Mouse (Mus musculus) heart, embryonic 13.5 days (tissue): Measurements from ENCODE around the gene Wwtr1. TPM values are rescaled to one million over a fixed set of nuclear protein-coding genes. Genes with fewer than 3 reads are reported as not detected.

Experiments used
- ATAC-seq: fragments of 200-750 bp; cut with Nextera tagmentation; 2 replicates; pipeline ENCODE4 v1.8.0; 2017; ENCODE audit warnings: moderate TSS enrichment; ENCODE audit not compliant: insufficient number of reproducible peaks, low FRiP score, low TSS enrichment; ENCODE audit errors: extremely low read depth
- H3K27ac ChIP-seq: fragments of 300-500 bp; sonication (generic); replicated peaks from 2 replicates; pipeline ENCODE4 v1.5.1; 2015; ENCODE audit warnings: moderate library complexity, mild to moderate bottlenecking, inconsistent platforms
- H3K27me3 ChIP-seq: fragments of 300-500 bp; sonication (generic); replicated peaks from 2 replicates; pipeline ENCODE4 v1.6.1; 2015; ENCODE audit warnings: mild to moderate bottlenecking, inconsistent platforms
- H3K36me3 ChIP-seq: fragments of 300-500 bp; sonication (generic); 2 replicates; pipeline ENCODE4 v1.6.1; 2015; ENCODE audit warnings: mild to moderate bottlenecking, inconsistent platforms
- H3K4me1 ChIP-seq: fragments of 300-500 bp; sonication (generic); 2 replicates; pipeline ENCODE4 v1.6.1; 2015; ENCODE audit warnings: inconsistent platforms
- H3K4me2 ChIP-seq: fragments of 300-500 bp; sonication (generic); 2 replicates; pipeline ENCODE4 v1.6.1; 2015; ENCODE audit warnings: inconsistent platforms, mild to moderate bottlenecking, moderate library complexity
- H3K4me3 ChIP-seq: fragments of 300-500 bp; sonication (generic); 2 replicates; pipeline ENCODE4 v1.5.1; 2015; ENCODE audit warnings: moderate library complexity, mild to moderate bottlenecking, inconsistent platforms
- H3K9ac ChIP-seq: fragments of 300-500 bp; sonication (generic); 2 replicates; pipeline ENCODE4 v1.6.1; 2015; ENCODE audit warnings: inconsistent platforms, mild to moderate bottlenecking, moderate library complexity
- H3K9me3 ChIP-seq: fragments of 300-500 bp; sonication (generic); 2 replicates; pipeline ENCODE4 v1.6.1; 2016; ENCODE audit warnings: inconsistent platforms
- WGBS: fragments of 180-500 bp; shearing (Covaris S2); methylation state at CpG from one replicate; pipeline ENCODE4 v1.1.7; 2015; ENCODE audit warnings: mixed read lengths; 5-methylcytosine and 5-hydroxymethylcytosine counted together
- polyA plus RNA-seq: library from polyadenylated mRNA; unstranded; fragments of >200 nt; fragmentation: Nextera tagmentation; extraction: Ambion mirVana; gene quantifications from 2 replicates; pipeline ENCODE4 v1.2.1, GENCODE M21; 2015

The Wwtr1 gene
- polyA plus RNA-seq, 1 experiment from 2014 or later, result 13.8 TPM

- Histone ChIP-seq H3K4me2 (no peak overlapping the region), H3K9ac (no peak overlapping the region), H3K4me3 (no peak overlapping the region), H3K27ac (peak overlapping the region; percentile 51), H3K9me3 (no peaks in the 10 kb centered on the region), H3K27me3 (no peaks in the 10 kb centered on the region), H3K36me3 (no peaks in the 10 kb centered on the region), H3K4me1 (peaks cover 68% of the 10 kb centered on the region)
- 67% methylated on average over 6 of the region's 6 CpGs for WGBS
- ATAC-seq, result no peak
Observed at GRCm38 (mm10) chr3:57534450-57534849, 41.3 kb downstream of the Wwtr1 start.

- Histone ChIP-seq H3K4me2 (no peak overlapping the region), H3K4me1 (peaks cover 73% of the 10 kb centered on the region), H3K9me3 (no peaks in the 10 kb centered on the region), H3K27ac (peak overlapping the region; percentile 51), H3K4me3 (no peak overlapping the region), H3K27me3 (no peaks in the 10 kb centered on the region), H3K36me3 (no peaks in the 10 kb centered on the region; the same call in 1 of the 2 replicates), H3K9ac (no peak overlapping the region)
- 74% methylated on average over 9 of the region's 9 CpGs for WGBS
- no peak for ATAC-seq
Observed at GRCm38 (mm10) chr3:57533876-57534275, 41.8 kb downstream of the Wwtr1 start.

DNA sequence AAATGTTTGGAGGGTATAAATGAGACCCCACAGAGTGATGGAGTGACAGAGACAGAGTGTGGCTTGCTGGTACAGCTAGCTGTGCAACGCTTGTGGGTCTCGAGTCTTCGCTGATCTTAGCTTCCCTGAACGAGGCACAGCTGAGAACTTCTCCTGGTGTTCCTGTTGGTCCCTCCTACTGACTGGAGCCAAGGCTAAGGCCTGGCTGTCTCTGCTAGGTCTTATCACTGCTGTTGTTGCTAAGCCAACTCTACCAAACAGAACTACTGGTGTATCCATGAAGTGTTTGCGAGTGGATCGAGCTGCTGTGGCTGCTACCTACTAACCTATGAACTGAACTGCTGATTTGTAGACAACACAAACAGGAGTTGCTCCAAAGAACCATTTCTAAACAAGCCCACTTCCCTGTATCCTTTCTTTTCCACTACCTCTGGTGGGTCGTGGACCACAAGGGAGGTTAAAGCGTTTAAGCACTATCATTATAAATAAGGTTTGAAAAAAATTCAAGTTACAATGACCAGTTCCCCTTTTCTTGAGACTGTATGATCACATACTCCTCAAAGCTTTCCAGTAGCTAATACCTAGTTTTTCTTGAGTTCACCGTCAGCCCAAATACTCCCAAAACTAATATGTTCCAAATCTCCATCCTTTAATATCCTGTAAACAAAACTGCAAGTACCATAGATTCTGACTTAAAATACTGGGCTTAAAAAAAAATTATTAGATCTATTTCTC lies 42.6 kb downstream of the Wwtr1 start:
- H3K4me2 ChIP-seq, result no peak overlapping the region
- H3K4me3 ChIP-seq, result no peak overlapping the region
- H3K9me3 ChIP-seq, result no peaks in the 10 kb centered on the region
- WGBS, result 65% methylated on average over 9 of the region's 9 CpGs
- H3K27me3 ChIP-seq, result no peaks in the 10 kb centered on the region
- no peak overlapping the region for H3K9ac ChIP-seq
- peaks cover 2% of the 10 kb centered on the region; the same call in 1 of the 2 replicates for H3K36me3 ChIP-seq
- peak overlapping the region; percentile 51 for H3K27ac ChIP-seq
- H3K4me1 ChIP-seq, result peaks cover 80% of the 10 kb centered on the region
- ATAC-seq, result no peak

- 71% methylated on average over 1 of the region's 1 CpGs for WGBS
- Histone ChIP-seq H3K9me3 (0 out of 2 replicates have a peak, but pooled peaks cover 5% of the 10 kb centered on the region), H3K27me3 (no peaks in the 10 kb centered on the region), H3K27ac (peak overlapping the region; percentile 56; the same call in 1 of the 2 replicates), H3K9ac (no peak overlapping the region), H3K4me1 (peaks cover 66% of the 10 kb centered on the region), H3K4me3 (no peak overlapping the region), H3K36me3 (peaks cover 12% of the 10 kb centered on the region), H3K4me2 (no peak overlapping the region)
- no peak for ATAC-seq
Observed at GRCm38 (mm10) chr3:57530836-57531235, 44.9 kb downstream of the Wwtr1 start.

DNA sequence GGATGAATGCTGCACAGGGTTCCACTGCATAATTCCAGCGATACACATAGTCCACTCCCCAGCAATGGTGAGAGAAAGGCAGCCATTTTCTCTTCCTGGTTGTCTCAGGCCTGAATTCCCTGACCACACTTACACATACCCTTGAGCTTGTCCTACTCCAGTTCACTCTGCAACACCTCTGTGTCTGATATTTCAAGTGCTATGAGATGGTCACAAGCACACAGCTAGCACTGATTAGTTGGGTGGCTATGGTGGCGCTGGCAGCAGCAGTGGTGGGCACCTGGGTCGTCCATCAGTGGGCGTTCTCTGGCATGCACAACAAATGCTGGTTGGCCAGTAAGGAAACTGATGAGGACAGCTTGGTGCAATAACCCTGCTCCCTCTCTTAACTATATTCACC lies 45.5 kb downstream of the Wwtr1 start:
- H3K4me3 ChIP-seq, result no peak overlapping the region
- 73% methylated on average over 4 of the region's 4 CpGs for WGBS

GRCm38 (mm10) chr3:57527154-57527553 lies 48.6 kb downstream of the Wwtr1 start:
- Histone ChIP-seq H3K4me1 (peaks cover 40% of the 10 kb centered on the region), H3K9me3 (0 out of 2 replicates have a peak, but pooled peaks cover 5% of the 10 kb centered on the region), H3K36me3 (peaks cover 21% of the 10 kb centered on the region), H3K27me3 (no peaks in the 10 kb centered on the region), H3K27ac (no peak overlapping the region), H3K9ac (no peak overlapping the region), H3K4me3 (no peak overlapping the region), H3K4me2 (no peak overlapping the region)
- no peak for ATAC-seq

More for the DNA sequence above, 45.5 kb downstream of the Wwtr1 start:
- Histone ChIP-seq H3K27me3 (no peaks in the 10 kb centered on the region), H3K4me2 (no peak overlapping the region), H3K27ac (peak overlapping the region; percentile 56), H3K9ac (no peak overlapping the region), H3K4me1 (peaks cover 60% of the 10 kb centered on the region), H3K9me3 (0 out of 2 replicates have a peak, but pooled peaks cover 5% of the 10 kb centered on the region), H3K36me3 (peaks cover 17% of the 10 kb centered on the region)
- no peak for ATAC-seq

DNA sequence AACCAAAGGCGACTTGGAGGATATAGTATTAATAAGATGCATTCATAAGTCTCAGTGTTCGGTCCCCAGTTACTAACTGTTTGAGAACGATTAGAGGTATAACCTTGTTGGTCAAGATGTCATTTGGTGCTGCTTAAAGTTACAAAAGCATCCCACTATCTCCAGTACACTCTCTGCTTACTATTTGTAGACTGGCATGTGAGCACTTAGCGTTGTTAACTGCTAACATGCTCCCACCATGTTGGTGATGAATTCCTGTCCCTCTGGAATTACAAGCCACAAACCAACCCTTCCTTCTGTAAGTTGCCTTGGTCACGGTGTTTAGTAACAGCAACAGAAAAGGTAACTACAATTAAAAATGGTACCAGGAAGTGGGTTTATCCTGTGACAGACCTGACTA lies 52.6 kb downstream of the Wwtr1 start:
- Histone ChIP-seq H3K4me1 (0 out of 2 replicates have a peak, but pooled peaks cover 3% of the 10 kb centered on the region), H3K4me3 (no peak overlapping the region), H3K36me3 (peaks cover 24% of the 10 kb centered on the region), H3K27me3 (no peaks in the 10 kb centered on the region), H3K9me3 (0 out of 2 replicates have a peak, but pooled peaks cover 5% of the 10 kb centered on the region), H3K9ac (no peak overlapping the region), H3K4me2 (no peak overlapping the region), H3K27ac (no peak overlapping the region)
- WGBS, result 71% methylated on average over 5 of the region's 5 CpGs
- ATAC-seq, result no peak

DNA sequence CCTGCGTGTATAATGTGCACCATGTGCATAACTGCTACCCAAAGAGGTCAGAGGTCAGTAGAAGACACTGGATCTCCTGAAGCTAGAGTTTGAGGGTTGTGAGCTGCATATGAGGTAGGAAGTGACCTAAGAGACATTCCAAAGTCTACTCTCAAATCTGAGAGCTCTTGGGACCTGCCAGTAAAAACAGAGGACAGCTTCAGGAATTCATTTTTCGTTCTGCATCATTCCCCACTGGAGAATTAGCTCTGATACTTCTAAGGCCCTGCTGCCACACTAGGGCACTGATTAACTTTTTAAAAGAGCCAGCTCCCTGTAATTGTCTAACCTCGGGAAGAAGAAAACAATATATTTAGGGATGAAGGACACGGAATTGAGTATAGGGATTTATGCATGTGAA lies 53.8 kb downstream of the Wwtr1 start:
- Histone ChIP-seq H3K27ac (no peak overlapping the region), H3K4me2 (no peak overlapping the region), H3K9me3 (0 out of 2 replicates have a peak, but pooled peaks cover 5% of the 10 kb centered on the region), H3K9ac (no peak overlapping the region), H3K4me3 (no peak overlapping the region), H3K4me1 (0 out of 2 replicates have a peak, but pooled peaks cover 3% of the 10 kb centered on the region), H3K27me3 (no peaks in the 10 kb centered on the region), H3K36me3 (peaks cover 21% of the 10 kb centered on the region)
- 77% methylated on average over 4 of the region's 4 CpGs for WGBS
- no peak for ATAC-seq

GRCm38 (mm10) chr3:57519995-57520394 lies 55.7 kb downstream of the Wwtr1 start:
- ATAC-seq, result no peak
- H3K27me3 ChIP-seq, result no peaks in the 10 kb centered on the region
- 86% methylated on average over 7 of the region's 7 CpGs for WGBS

DNA sequence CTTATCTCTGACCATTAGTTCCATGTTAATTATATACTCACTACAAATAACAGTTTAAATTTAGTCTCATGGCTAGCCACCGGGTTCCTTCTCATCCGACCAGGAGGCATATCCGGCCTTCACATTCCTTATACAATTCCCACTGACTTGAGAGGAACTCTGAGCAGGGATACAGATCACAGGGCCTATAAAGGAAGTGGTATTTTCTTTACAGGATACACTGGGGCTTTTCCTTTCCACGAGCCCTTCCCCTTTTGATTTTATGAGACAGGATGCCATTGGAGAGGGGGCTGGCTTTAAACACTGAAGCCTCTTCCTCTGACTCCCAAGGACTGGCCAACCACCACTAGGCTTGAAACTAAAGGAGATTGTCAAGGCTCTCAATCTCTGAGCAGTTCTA lies 59.6 kb downstream of the Wwtr1 start:
- H3K9me3 ChIP-seq, result no peaks in the 10 kb centered on the region
- peaks cover 1% of the 10 kb centered on the region; the same call in 1 of the 2 replicates for H3K36me3 ChIP-seq
- ATAC-seq, result no peak
- 59% methylated on average over 4 of the region's 4 CpGs for WGBS
- H3K4me3 ChIP-seq, result no peak overlapping the region
- H3K4me2 ChIP-seq, result no peak overlapping the region
- H3K27me3 ChIP-seq, result no peaks in the 10 kb centered on the region
- no peak overlapping the region for H3K9ac ChIP-seq
- peaks cover 20% of the 10 kb centered on the region for H3K4me1 ChIP-seq
- peak overlapping the region; percentile 32; the same call in 1 of the 2 replicates for H3K27ac ChIP-seq

More at GRCm38 (mm10) chr3:57519995-57520394, 55.7 kb downstream of the Wwtr1 start:
- no peak overlapping the region for H3K4me3 ChIP-seq
- no peaks in the 10 kb centered on the region for H3K9me3 ChIP-seq
- no peak overlapping the region for H3K4me2 ChIP-seq
- H3K9ac ChIP-seq, result no peak overlapping the region
- peaks cover 8% of the 10 kb centered on the region; the same call in 1 of the 2 replicates for H3K4me1 ChIP-seq
- H3K27ac ChIP-seq, result no peak overlapping the region
- H3K36me3 ChIP-seq, result peaks cover 7% of the 10 kb centered on the region

GRCm38 (mm10) chr3:57515044-57515443 lies 60.7 kb downstream of the Wwtr1 start:
- Histone ChIP-seq H3K27me3 (no peaks in the 10 kb centered on the region), H3K4me1 (peaks cover 29% of the 10 kb centered on the region), H3K4me2 (no peak overlapping the region), H3K9me3 (no peaks in the 10 kb centered on the region), H3K4me3 (no peak overlapping the region), H3K27ac (no peak overlapping the region), H3K36me3 (no peaks in the 10 kb centered on the region), H3K9ac (no peak overlapping the region)
- 90% methylated on average over 7 of the region's 7 CpGs for WGBS
- no peak for ATAC-seq
